Mouse (Mus musculus) E14TG2a.4 (cell line): ENCODE data around the gene Cntn1.

Experiments
- CTCF ChIP-seq: conservative IDR thresholded peaks from 2 replicates; pipeline ENCODE4 v1.5.1; 2014; ENCODE audit warnings: low read length
- NANOG ChIP-seq: IDR thresholded peaks from 2 replicates; pipeline ENCODE4 v1.6.1; 2014; ENCODE audit warnings: borderline replicate concordance, low read length, mixed read lengths
- POU5F1 ChIP-seq: IDR thresholded peaks from 2 replicates; pipeline ENCODE4 v1.6.1; 2014; ENCODE audit warnings: low read length, borderline replicate concordance

GRCm38 (mm10) chr15:92209778-92210177, 158.8 kb downstream of the Cntn1 start:
- TF ChIP-seq CTCF (no peak), NANOG (no peak), POU5F1 (no peak)
